Mouse (Mus musculus) heart, adult 11 months (tissue): ENCODE measurements around the gene Comtd1.

ENCODE experiments used
- DNase-seq: peaks from one replicate; pipeline ENCODE4 v3.0.0; 2022

Gene Comtd1

GRCm38 (mm10) chr14:21802543-21803206, 46.1 kb downstream of the Comtd1 start:
- DNase-seq: no peak

- no peak for DNase-seq
Measured at GRCm38 (mm10) chr14:21801624-21802023, 47.2 kb downstream of the Comtd1 start.

GRCm38 (mm10) chr14:21800641-21801040, 48.1 kb downstream of the Comtd1 start:
- DNase-seq: no peak
